Mouse (Mus musculus) testis, adult 2 months (tissue): ENCODE results near the gene Rom1. TPM values are rescaled to one million over a fixed set of nuclear protein-coding genes. Genes with fewer than 3 reads are reported as not detected.
A peak's percentile ranks its signal among the peaks of the same experiment; 100 is the strongest.

Source experiments
- H3K27ac ChIP-seq: fragments of 200-500 bp; 2 replicates; pipeline ENCODE4 v1.5.1; 2012; ENCODE audit warnings: low read depth, low read length; ENCODE audit not compliant: control insufficient read depth, insufficient read depth
- H3K27me3 ChIP-seq: fragments of 200-500 bp; 2 replicates; pipeline ENCODE4 v1.6.1; 2012; ENCODE audit warnings: mild to moderate bottlenecking, low read length, moderate library complexity; ENCODE audit not compliant: control insufficient read depth, insufficient read depth
- H3K36me3 ChIP-seq: fragments of 200-500 bp; 2 replicates; pipeline ENCODE4 v1.6.1; 2012; ENCODE audit warnings: mild to moderate bottlenecking, low read length; ENCODE audit not compliant: control insufficient read depth, insufficient read depth
- H3K4me1 ChIP-seq: fragments of 200-500 bp; 2 replicates; pipeline ENCODE4 v1.6.1; 2012; ENCODE audit warnings: low read length; ENCODE audit not compliant: control insufficient read depth, insufficient read depth
- H3K4me3 ChIP-seq: fragments of 200-500 bp; 2 replicates; pipeline ENCODE4 v1.5.1; 2012; ENCODE audit warnings: low read depth, mild to moderate bottlenecking, low read length, moderate library complexity, mixed read lengths; ENCODE audit not compliant: control insufficient read depth
- CTCF ChIP-seq: fragments of 200-500 bp; IDR thresholded peaks from 2 replicates; pipeline ENCODE4 v1.5.1; 2012; ENCODE audit warnings: low read depth, mild to moderate bottlenecking, inconsistent platforms, low read length, moderate library complexity; ENCODE audit not compliant: control insufficient read depth, insufficient read depth, insufficient replicate concordance
- POLR2A ChIP-seq: fragments of 200-500 bp; IDR thresholded peaks from 2 replicates; pipeline ENCODE4 v1.6.1; 2012; ENCODE audit warnings: low read depth, mild to moderate bottlenecking, inconsistent platforms, low read length, moderate library complexity; ENCODE audit not compliant: control insufficient read depth
- polyA plus RNA-seq: library from polyadenylated mRNA; depleted of rRNA; stranded (reverse); fragments of >200 nt; gene quantifications from 2 replicates; pipeline ENCODE4 v1.2.3, GENCODE M21; 2012

The Rom1 gene
- polyA plus RNA-seq, 1 experiment: 11.6 TPM

GRCm38 (mm10) chr19:8942276-8942964 is 13.3 kb upstream of the Rom1 start:
- H3K36me3 ChIP-seq: peaks cover 7% of the 10 kb centered on the region
- peaks cover 15% of the 10 kb centered on the region for H3K4me1 ChIP-seq
- peak overlapping the region; percentile 99 for H3K27ac ChIP-seq
- TF ChIP-seq POLR2A (no peak), CTCF (no peak)
- H3K27me3 ChIP-seq: no peaks in the 10 kb centered on the region
- peak overlapping the region; percentile 98 for H3K4me3 ChIP-seq

- no peaks in the 10 kb centered on the region for H3K27me3 ChIP-seq
- H3K4me1 ChIP-seq: peaks cover 15% of the 10 kb centered on the region
- H3K36me3 ChIP-seq: peaks cover 4% of the 10 kb centered on the region
- TF ChIP-seq CTCF (no peak), POLR2A (peak; percentile 72)
- peak within 1 kb of the TSS; percentile 98 for H3K4me3 ChIP-seq
- peak within 1 kb of the TSS; percentile 99 for H3K27ac ChIP-seq
Observed at GRCm38 (mm10) chr19:8941515-8942217, 12.5 kb upstream of the Rom1 start, which contains the start of gene Mta2. Gene Mta2, plus strand, starts transcription at chr19:8941875.

- Histone ChIP-seq H3K4me1 (peaks cover 15% of the 10 kb centered on the region), H3K27me3 (no peaks in the 10 kb centered on the region), H3K36me3 (no peaks in the 10 kb centered on the region; the same call in 1 of the 2 replicates), H3K4me3 (peak overlapping the region; percentile 98), H3K27ac (peak overlapping the region; percentile 74)
- no peak for TF ChIP-seq POLR2A
- no peak for TF ChIP-seq CTCF
Observed at GRCm38 (mm10) chr19:8941136-8941514, 12.0 kb upstream of the Rom1 start.

- TF ChIP-seq POLR2A: no peak
- no peak for TF ChIP-seq CTCF
- Histone ChIP-seq H3K27ac (no peak overlapping the region), H3K27me3 (no peaks in the 10 kb centered on the region), H3K36me3 (no peaks in the 10 kb centered on the region; the same call in 1 of the 2 replicates), H3K4me3 (no peak overlapping the region), H3K4me1 (peaks cover 15% of the 10 kb centered on the region)
Observed at GRCm38 (mm10) chr19:8940526-8941133, 11.5 kb upstream of the Rom1 start.

- TF ChIP-seq POLR2A (no peak), CTCF (no peak)
- no peaks in the 10 kb centered on the region for H3K27me3 ChIP-seq
- no peak overlapping the region for H3K27ac ChIP-seq
- no peaks in the 10 kb centered on the region for H3K36me3 ChIP-seq
- no peak overlapping the region for H3K4me3 ChIP-seq
- peaks cover 15% of the 10 kb centered on the region for H3K4me1 ChIP-seq
Observed at GRCm38 (mm10) chr19:8936736-8937135, 7.6 kb upstream of the Rom1 start.

- H3K4me3 ChIP-seq: no peak overlapping the region
- H3K36me3 ChIP-seq: no peaks in the 10 kb centered on the region
Observed at GRCm38 (mm10) chr19:8930771-8931170, 1.6 kb upstream of the Rom1 start.

GRCm38 (mm10) chr19:8930117-8930516 is 961 bp upstream of the Rom1 start:
- TF ChIP-seq POLR2A (no peak), CTCF (no peak)
- Histone ChIP-seq H3K4me1 (peaks cover 15% of the 10 kb centered on the region), H3K4me3 (peak overlapping the region; percentile 76), H3K36me3 (no peaks in the 10 kb centered on the region), H3K27ac (no peak overlapping the region), H3K27me3 (no peaks in the 10 kb centered on the region)

More at GRCm38 (mm10) chr19:8930771-8931170, 1.6 kb upstream of the Rom1 start:
- TF ChIP-seq POLR2A: no peak
- TF ChIP-seq CTCF: no peak
- Histone ChIP-seq H3K4me1 (peaks cover 15% of the 10 kb centered on the region), H3K27me3 (no peaks in the 10 kb centered on the region), H3K27ac (no peak overlapping the region)
